Mouse (Mus musculus) liver, embryonic 14.5 days (tissue): Measurements from ENCODE around the gene Pttg1.

ENCODE experiments used
- CTCF ChIP-seq: IDR thresholded peaks from 2 replicates; pipeline ENCODE4 v1.5.1; 2016; ENCODE audit warnings: antibody characterized with exemption, low read depth, control low read depth
- EP300 ChIP-seq: IDR thresholded peaks from 2 replicates; pipeline ENCODE4 v1.6.1; 2016; ENCODE audit warnings: antibody characterized with exemption, low read depth

DNA sequence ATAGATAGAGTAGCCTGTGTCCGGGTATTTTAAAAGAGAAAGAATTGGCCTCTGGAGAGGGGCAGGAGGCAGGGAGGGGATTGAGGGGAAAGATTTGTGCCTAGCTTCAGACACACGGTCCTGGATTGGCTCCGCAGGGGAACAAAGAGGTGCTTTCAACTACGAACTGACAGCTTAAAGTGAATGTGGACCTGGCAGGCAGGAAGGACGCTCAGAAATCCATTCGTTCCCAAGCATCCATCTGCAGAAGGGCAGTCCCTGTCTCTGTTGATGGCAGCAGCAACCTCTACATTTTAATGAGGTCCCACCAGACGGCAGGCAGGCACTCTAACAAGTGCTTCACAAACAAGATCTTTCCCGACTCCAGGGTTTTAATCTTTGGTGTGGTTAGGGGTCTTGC is 40.3 kb downstream of the Pttg1 start:
- TF ChIP-seq CTCF, result no peak
- no peak for TF ChIP-seq EP300
